Mouse (Mus musculus) heart, embryonic 13.5 days (tissue): ENCODE data around the gene Sirpb1a. TPM values are rescaled to one million over a fixed set of nuclear protein-coding genes. Genes with fewer than 3 reads are reported as not detected.

ENCODE experiments used
- ATAC-seq: fragments of 200-750 bp; cut with Nextera tagmentation; 2 replicates; pipeline ENCODE4 v1.8.0; 2017; ENCODE audit warnings: moderate TSS enrichment; ENCODE audit not compliant: insufficient number of reproducible peaks, low FRiP score, low TSS enrichment; ENCODE audit errors: extremely low read depth
- H3K27ac ChIP-seq: fragments of 300-500 bp; sonication (generic); replicated peaks from 2 replicates; pipeline ENCODE4 v1.5.1; 2015; ENCODE audit warnings: moderate library complexity, mild to moderate bottlenecking, inconsistent platforms
- H3K27me3 ChIP-seq: fragments of 300-500 bp; sonication (generic); replicated peaks from 2 replicates; pipeline ENCODE4 v1.6.1; 2015; ENCODE audit warnings: mild to moderate bottlenecking, inconsistent platforms
- H3K36me3 ChIP-seq: fragments of 300-500 bp; sonication (generic); 2 replicates; pipeline ENCODE4 v1.6.1; 2015; ENCODE audit warnings: mild to moderate bottlenecking, inconsistent platforms
- H3K4me1 ChIP-seq: fragments of 300-500 bp; sonication (generic); 2 replicates; pipeline ENCODE4 v1.6.1; 2015; ENCODE audit warnings: inconsistent platforms
- H3K4me2 ChIP-seq: fragments of 300-500 bp; sonication (generic); 2 replicates; pipeline ENCODE4 v1.6.1; 2015; ENCODE audit warnings: inconsistent platforms, mild to moderate bottlenecking, moderate library complexity
- H3K4me3 ChIP-seq: fragments of 300-500 bp; sonication (generic); 2 replicates; pipeline ENCODE4 v1.5.1; 2015; ENCODE audit warnings: moderate library complexity, mild to moderate bottlenecking, inconsistent platforms
- H3K9ac ChIP-seq: fragments of 300-500 bp; sonication (generic); 2 replicates; pipeline ENCODE4 v1.6.1; 2015; ENCODE audit warnings: inconsistent platforms, mild to moderate bottlenecking, moderate library complexity
- H3K9me3 ChIP-seq: fragments of 300-500 bp; sonication (generic); 2 replicates; pipeline ENCODE4 v1.6.1; 2016; ENCODE audit warnings: inconsistent platforms
- WGBS: fragments of 180-500 bp; shearing (Covaris S2); methylation state at CpG from one replicate; pipeline ENCODE4 v1.1.7; 2015; ENCODE audit warnings: mixed read lengths; 5-methylcytosine and 5-hydroxymethylcytosine counted together
- polyA plus RNA-seq: library from polyadenylated mRNA; unstranded; fragments of >200 nt; fragmentation: Nextera tagmentation; extraction: Ambion mirVana; gene quantifications from 2 replicates; pipeline ENCODE4 v1.2.1, GENCODE M21; 2015

The Sirpb1a gene
- polyA plus RNA-seq, 1 experiment from 2014 or later: not detected

DNA sequence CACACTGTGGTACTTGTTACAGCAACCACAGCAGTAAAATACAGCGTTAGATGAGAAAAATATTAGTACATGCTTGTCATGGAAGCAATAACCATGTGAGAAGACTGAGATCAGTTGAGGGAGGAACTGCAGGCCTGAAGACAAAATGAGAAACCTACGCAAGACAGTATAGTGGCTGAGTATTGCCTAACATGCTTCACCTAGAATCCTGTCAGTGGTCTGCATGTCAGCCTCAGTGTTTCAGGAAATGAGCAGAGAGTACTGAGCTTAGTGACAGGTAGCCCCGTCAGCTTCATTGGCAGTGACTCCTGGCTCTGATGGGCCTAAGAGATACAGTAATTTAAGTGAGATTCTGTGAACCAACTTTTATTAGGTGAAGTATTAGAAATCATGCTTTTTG, 94.8 kb downstream of the Sirpb1a start:
- H3K9me3 ChIP-seq: 0 out of 2 replicates have a peak, but pooled peaks cover 6% of the 10 kb centered on the region

DNA sequence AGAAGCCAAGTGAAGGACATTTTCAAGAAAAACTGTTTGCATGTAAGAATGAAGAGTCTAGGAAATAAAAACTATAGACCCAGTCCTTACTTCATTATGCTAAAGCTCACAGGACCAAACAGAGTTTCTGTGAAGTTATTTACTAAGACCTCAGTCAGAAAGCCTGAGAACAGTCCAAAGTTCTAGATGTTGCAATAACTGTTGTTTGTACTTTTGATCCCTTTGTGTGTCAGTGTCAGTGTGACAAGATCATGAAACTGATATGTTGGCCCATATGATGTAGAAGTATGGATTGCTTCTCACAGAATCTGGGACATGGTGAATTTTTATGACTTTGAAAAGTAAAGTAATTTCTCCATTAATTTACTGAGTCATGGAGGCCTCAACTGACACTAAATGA, 96.8 kb downstream of the Sirpb1a start:
- ATAC-seq: no peak
- Histone ChIP-seq H3K27ac (no peak overlapping the region), H3K36me3 (no peaks in the 10 kb centered on the region), H3K4me1 (no peaks in the 10 kb centered on the region), H3K9me3 (0 out of 2 replicates have a peak, but pooled peaks cover 3% of the 10 kb centered on the region), H3K27me3 (no peaks in the 10 kb centered on the region), H3K4me3 (no peak overlapping the region), H3K4me2 (no peak overlapping the region), H3K9ac (no peak overlapping the region)

More for the DNA sequence above, 94.8 kb downstream of the Sirpb1a start:
- H3K36me3 ChIP-seq: no peaks in the 10 kb centered on the region
- H3K27me3 ChIP-seq: no peaks in the 10 kb centered on the region
- no peak overlapping the region for H3K9ac ChIP-seq
- H3K27ac ChIP-seq: no peak overlapping the region
- no peaks in the 10 kb centered on the region for H3K4me1 ChIP-seq
- no peak overlapping the region for H3K4me2 ChIP-seq
- WGBS: 57% methylated on average over 3 of the region's 3 CpGs
- H3K4me3 ChIP-seq: no peak overlapping the region
- no peak for ATAC-seq

Other genes starting within 250 kb of the Sirpb1a start
- not detected in 2 replicates for gene Gm9733, start 94.2 kb downstream of the Sirpb1a start, polyA plus RNA-seq
- gene Sirpb1b, start 148.5 kb upstream of the Sirpb1a start, polyA plus RNA-seq: not detected in 2 replicates